In genomic region chr6:17170782-17171272, GRCm38 (mm10) we compare ENCODE assay signal across 7 mouse cellular contexts.
DNase-seq lines count a peak whose midpoint lies in the region; ATAC-seq lines count a peak whose summit lies in the region.

No protein-coding gene starts in this region.

- ATAC-seq in lung, embryonic 16.5 days (ENCODE audit: low read depth), result peak; percentile 48
- peak; percentile 25; the same call in 1 of the 2 replicates for ATAC-seq in intestine, embryonic 14.5 days (replicated peaks; ENCODE audit: low FRiP score, low TSS enrichment, low read depth)
- peak; percentile 23; the same call in 1 of the 2 replicates for ATAC-seq in neural tube, embryonic 13.5 days (ENCODE audit: low read depth)

- H3K27me3 ChIP-seq in lung, embryonic 16.5 days (ENCODE audit: control insufficient read depth, insufficient read depth, low read depth, low read length), result no peaks in the 10 kb centered on the region
- H3K27me3 ChIP-seq in intestine, embryonic 14.5 days (replicated peaks; ENCODE audit: control insufficient read depth, insufficient read depth, low read length), result no peaks in the 10 kb centered on the region
- H3K27me3 ChIP-seq in neural tube, embryonic 13.5 days, result no peaks in the 10 kb centered on the region

- no peak for DNase-seq in lung, adult 18-20 months
- peak; percentile 31 to 33 for DNase-seq in gastrocnemius, adult 8-10 months (ENCODE audit: low spot score in 2 of 2)
- no peak for DNase-seq in intestine, embryonic 14.5 days (ENCODE audit: low spot score)
- DNase-seq in left cerebral cortex, adult 8-10 months (ENCODE audit: low spot score in 2 of 2), result no peak
- DNase-seq in thymus, postnatal 36 days, result no peak

- peak overlapping the region; percentile 39 for H3K4me2 ChIP-seq in lung, embryonic 16.5 days (ENCODE audit: low read depth, low read length)
- peak overlapping the region; percentile 29 for H3K4me2 ChIP-seq in intestine, embryonic 14.5 days (ENCODE audit: low read length)
- peak overlapping the region; percentile 42 for H3K4me2 ChIP-seq in neural tube, embryonic 13.5 days

- H3K9ac ChIP-seq in lung, embryonic 16.5 days (ENCODE audit: low read length), result 0 out of 2 replicates have a peak overlapping the region, but pooled peaks have one; percentile 0
- no peak overlapping the region for H3K9ac ChIP-seq in intestine, embryonic 14.5 days (ENCODE audit: low read length)
- H3K9ac ChIP-seq in neural tube, embryonic 13.5 days, result 0 out of 2 replicates have a peak overlapping the region, but pooled peaks have one; percentile 38

- 19% methylated on average over 7 of the region's 7 CpGs for WGBS in lung, embryonic 16.5 days
- WGBS in intestine, embryonic 14.5 days, result 53% methylated on average over 7 of the region's 7 CpGs
- WGBS in neural tube, embryonic 13.5 days, result 39% methylated on average over 7 of the region's 7 CpGs

- H3K9me3 ChIP-seq in lung, embryonic 16.5 days (ENCODE audit: control insufficient read depth, low read length), result no peaks in the 10 kb centered on the region
- H3K9me3 ChIP-seq in intestine, embryonic 14.5 days (ENCODE audit: control insufficient read depth, low read length), result no peaks in the 10 kb centered on the region
- no peaks in the 10 kb centered on the region for H3K9me3 ChIP-seq in neural tube, embryonic 13.5 days

- H3K36me3 ChIP-seq in lung, embryonic 16.5 days (ENCODE audit: control insufficient read depth, insufficient read depth, low read length), result no peaks in the 10 kb centered on the region
- no peaks in the 10 kb centered on the region for H3K36me3 ChIP-seq in intestine, embryonic 14.5 days (ENCODE audit: control insufficient read depth, insufficient read depth, low read length)
- H3K36me3 ChIP-seq in neural tube, embryonic 13.5 days, result no peaks in the 10 kb centered on the region

- no peak overlapping the region for H3K4me3 ChIP-seq in lung, embryonic 16.5 days (ENCODE audit: low read length)
- no peak overlapping the region for H3K4me3 ChIP-seq in intestine, embryonic 14.5 days (ENCODE audit: low read depth, low read length)
- H3K4me3 ChIP-seq in neural tube, embryonic 13.5 days, result no peak overlapping the region

- H3K27ac ChIP-seq in lung, embryonic 16.5 days (ENCODE audit: low read length), result peak overlapping the region; percentile 88
- H3K27ac ChIP-seq in intestine, embryonic 14.5 days (ENCODE audit: low read depth), result peak overlapping the region; percentile 58
- peak overlapping the region; percentile 62; the same call in 1 of the 2 replicates for H3K27ac ChIP-seq in neural tube, embryonic 13.5 days (replicated peaks)

- H3K4me1 ChIP-seq in lung, embryonic 16.5 days (replicated peaks; ENCODE audit: control insufficient read depth, insufficient read depth, low read length), result peaks cover 28% of the 10 kb centered on the region
- peaks cover 15% of the 10 kb centered on the region for H3K4me1 ChIP-seq in intestine, embryonic 14.5 days (replicated peaks; ENCODE audit: control insufficient read depth, insufficient read depth, low read length)
- peaks cover 30% of the 10 kb centered on the region for H3K4me1 ChIP-seq in neural tube, embryonic 13.5 days (replicated peaks)

Comparison
In these comparisons a context has a peak if more than half of its experiments do, and no peak if none do; other contexts are left out.
1. DNase-seq: peak in gastrocnemius, adult 8-10 months (2 of 2); none in lung, adult 18-20 months (0 of 2), intestine, embryonic 14.5 days (single experiment), left cerebral cortex, adult 8-10 months (0 of 2) and thymus, postnatal 36 days (0 of 2).
2. Peak in every context shown above with its lines, with median percentiles within 50 percentile points of each other: ATAC-seq, H3K27ac ChIP-seq and H3K4me2 ChIP-seq.